Mouse (Mus musculus) heart, embryonic 10.5 days (tissue): ENCODE results near the gene Pkdrej. TPM values are rescaled to one million over a fixed set of nuclear protein-coding genes. Genes with fewer than 3 reads are reported as not detected.

Experiments
- DNase-seq: peaks from one replicate; pipeline ENCODE4 v3.0.0-alpha.2; 2017; ENCODE audit warnings: low spot score
- H3K27ac ChIP-seq: fragments of 300-500 bp; sonication (generic); 2 replicates; pipeline ENCODE4 v1.5.1; 2016; ENCODE audit warnings: mild to moderate bottlenecking
- H3K27me3 ChIP-seq: fragments of 300-500 bp; sonication (generic); 2 replicates; pipeline ENCODE4 v1.6.1; 2016; ENCODE audit warnings: mild to moderate bottlenecking; ENCODE audit not compliant: poor library complexity, insufficient read depth, severe bottlenecking
- H3K36me3 ChIP-seq: fragments of 300-500 bp; sonication (generic); 2 replicates; pipeline ENCODE4 v1.6.1; 2016; ENCODE audit warnings: mild to moderate bottlenecking, moderate library complexity
- H3K4me1 ChIP-seq: fragments of 300-500 bp; sonication (generic); 2 replicates; pipeline ENCODE4 v1.6.1; 2016; ENCODE audit warnings: mild to moderate bottlenecking
- H3K4me3 ChIP-seq: fragments of 300-500 bp; sonication (generic); 2 replicates; pipeline ENCODE4 v1.5.1; 2016; ENCODE audit warnings: mild to moderate bottlenecking, moderate library complexity
- H3K9me3 ChIP-seq: fragments of 300-500 bp; sonication (generic); 2 replicates; pipeline ENCODE4 v1.6.1; 2016; ENCODE audit warnings: mild to moderate bottlenecking, moderate library complexity
- WGBS: fragments of 180-500 bp; shearing (Covaris S2); methylation state at CpG from one replicate; pipeline ENCODE4 v1.1.7; 2016; 5-methylcytosine and 5-hydroxymethylcytosine counted together
- polyA plus RNA-seq: library from polyadenylated mRNA; unstranded; fragments of >200 nt; fragmentation: Nextera tagmentation; extraction: Ambion mirVana; gene quantifications from 2 replicates; pipeline ENCODE4 v1.2.1, GENCODE M21; 2016

Gene Pkdrej
- polyA plus RNA-seq, 1 experiment from 2014 or later: 0.13 TPM

GRCm38 (mm10) chr15:85831954-85832590 lies 10.5 kb upstream of the Pkdrej start, which contains the start of gene Ttc38:
Ttc38 (plus strand) TSS chr15:85832306.
- peaks cover 18% of the 10 kb centered on the region for H3K4me1 ChIP-seq
- 2% methylated on average over 27 of the region's 27 CpGs for WGBS
- peak within 1 kb of the TSS; percentile 78 for H3K4me3 ChIP-seq
- H3K36me3 ChIP-seq: no peaks in the 10 kb centered on the region
- no peaks in the 10 kb centered on the region for H3K27me3 ChIP-seq
- peak; percentile 91 for DNase-seq
- H3K27ac ChIP-seq: peak within 1 kb of the TSS; percentile 84
- H3K9me3 ChIP-seq: no peaks in the 10 kb centered on the region

GRCm38 (mm10) chr15:85829470-85829869 lies 7.9 kb upstream of the Pkdrej start:
- H3K4me3 ChIP-seq: no peak overlapping the region
- peaks cover 25% of the 10 kb centered on the region for H3K4me1 ChIP-seq
- H3K27me3 ChIP-seq: no peaks in the 10 kb centered on the region
- H3K36me3 ChIP-seq: no peaks in the 10 kb centered on the region
- WGBS: 74% methylated on average over 5 of the region's 5 CpGs
- no peak for DNase-seq
- H3K27ac ChIP-seq: no peak overlapping the region
- no peaks in the 10 kb centered on the region for H3K9me3 ChIP-seq

- Histone ChIP-seq H3K27ac (no peak overlapping the region), H3K4me3 (no peak overlapping the region), H3K36me3 (no peaks in the 10 kb centered on the region), H3K27me3 (no peaks in the 10 kb centered on the region), H3K4me1 (peaks cover 25% of the 10 kb centered on the region), H3K9me3 (no peaks in the 10 kb centered on the region)
- DNase-seq: no peak
- 82% methylated on average over 4 of the region's 4 CpGs for WGBS
Observed at GRCm38 (mm10) chr15:85828071-85828470, 6.5 kb upstream of the Pkdrej start.

GRCm38 (mm10) chr15:85826676-85827075 lies 5.1 kb upstream of the Pkdrej start:
- peaks cover 19% of the 10 kb centered on the region for H3K4me1 ChIP-seq
- 44% methylated on average over 5 of the region's 5 CpGs for WGBS
- H3K9me3 ChIP-seq: no peaks in the 10 kb centered on the region
- H3K4me3 ChIP-seq: no peak overlapping the region
- H3K27me3 ChIP-seq: peaks cover 8% of the 10 kb centered on the region; the same call in 1 of the 2 replicates
- no peak for DNase-seq
- H3K27ac ChIP-seq: no peak overlapping the region
- H3K36me3 ChIP-seq: no peaks in the 10 kb centered on the region

- no peak for DNase-seq
- WGBS: 13% methylated on average over 4 of the region's 4 CpGs
- Histone ChIP-seq H3K4me3 (peak overlapping the region; percentile 78), H3K36me3 (no peaks in the 10 kb centered on the region), H3K27ac (peak overlapping the region; percentile 89), H3K27me3 (peaks cover 38% of the 10 kb centered on the region), H3K4me1 (peaks cover 19% of the 10 kb centered on the region), H3K9me3 (no peaks in the 10 kb centered on the region)
Observed at GRCm38 (mm10) chr15:85822011-85822359, 451 bp upstream of the Pkdrej start.

- peaks cover 8% of the 10 kb centered on the region for H3K4me1 ChIP-seq
- H3K36me3 ChIP-seq: no peaks in the 10 kb centered on the region
- no peak for DNase-seq
- H3K9me3 ChIP-seq: no peaks in the 10 kb centered on the region
- no peak overlapping the region for H3K4me3 ChIP-seq
- peaks cover 3% of the 10 kb centered on the region for H3K27me3 ChIP-seq
- no peak overlapping the region for H3K27ac ChIP-seq
- WGBS: 64% methylated on average over 10 of the region's 10 CpGs
Observed at GRCm38 (mm10) chr15:85813428-85813827, 8.1 kb downstream of the Pkdrej start.

- H3K27me3 ChIP-seq: no peaks in the 10 kb centered on the region
- H3K4me3 ChIP-seq: peak within 1 kb of the TSS; percentile 86
- peak within 1 kb of the TSS; percentile 95 for H3K27ac ChIP-seq
- 3% methylated on average over 36 of the region's 36 CpGs for WGBS
- H3K36me3 ChIP-seq: peaks cover 9% of the 10 kb centered on the region; the same call in 1 of the 2 replicates
- peaks cover 8% of the 10 kb centered on the region for H3K4me1 ChIP-seq
- peak; percentile 98 for DNase-seq
- H3K9me3 ChIP-seq: no peaks in the 10 kb centered on the region
Observed at GRCm38 (mm10) chr15:85811535-85812277, 9.8 kb downstream of the Pkdrej start, which contains the start of gene Cdpf1. Cdpf1 (minus strand) TSS chr15:85811697.

GRCm38 (mm10) chr15:85810806-85811521 lies 10.6 kb downstream of the Pkdrej start:
- peak overlapping the region; percentile 95 for H3K27ac ChIP-seq
- DNase-seq: no peak
- no peaks in the 10 kb centered on the region for H3K27me3 ChIP-seq
- H3K4me1 ChIP-seq: peaks cover 8% of the 10 kb centered on the region
- H3K9me3 ChIP-seq: no peaks in the 10 kb centered on the region
- H3K4me3 ChIP-seq: peak overlapping the region; percentile 86
- 5% methylated on average over 36 of the region's 36 CpGs for WGBS
- H3K36me3 ChIP-seq: peaks cover 9% of the 10 kb centered on the region; the same call in 1 of the 2 replicates

GRCm38 (mm10) chr15:85810462-85810805 lies 11.1 kb downstream of the Pkdrej start:
- 61% methylated on average over 5 of the region's 5 CpGs for WGBS
- Histone ChIP-seq H3K9me3 (no peaks in the 10 kb centered on the region), H3K4me1 (peaks cover 8% of the 10 kb centered on the region), H3K4me3 (peak overlapping the region; percentile 86), H3K36me3 (peaks cover 9% of the 10 kb centered on the region; the same call in 1 of the 2 replicates), H3K27ac (peak overlapping the region; percentile 95), H3K27me3 (no peaks in the 10 kb centered on the region)
- DNase-seq: no peak

- DNase-seq: no peak
- H3K27ac ChIP-seq: no peak overlapping the region
- peaks cover 8% of the 10 kb centered on the region for H3K4me1 ChIP-seq
- H3K4me3 ChIP-seq: no peak overlapping the region
- no peaks in the 10 kb centered on the region for H3K9me3 ChIP-seq
- H3K36me3 ChIP-seq: peaks cover 9% of the 10 kb centered on the region; the same call in 1 of the 2 replicates
- H3K27me3 ChIP-seq: no peaks in the 10 kb centered on the region
- WGBS: 83% methylated on average over 12 of the region's 12 CpGs
Observed at GRCm38 (mm10) chr15:85809091-85809490, 12.4 kb downstream of the Pkdrej start.

- H3K36me3 ChIP-seq: peaks cover 9% of the 10 kb centered on the region; the same call in 1 of the 2 replicates
- no peak overlapping the region for H3K4me3 ChIP-seq
- no peak for DNase-seq
- H3K9me3 ChIP-seq: no peaks in the 10 kb centered on the region
- H3K27ac ChIP-seq: no peak overlapping the region
- peaks cover 8% of the 10 kb centered on the region for H3K4me1 ChIP-seq
- 64% methylated on average over 8 of the region's 8 CpGs for WGBS
- no peaks in the 10 kb centered on the region for H3K27me3 ChIP-seq
Observed at GRCm38 (mm10) chr15:85808434-85808833, 13.1 kb downstream of the Pkdrej start.

GRCm38 (mm10) chr15:85808031-85808430 lies 13.5 kb downstream of the Pkdrej start:
- Histone ChIP-seq H3K27ac (no peak overlapping the region), H3K4me3 (no peak overlapping the region), H3K36me3 (peaks cover 9% of the 10 kb centered on the region; the same call in 1 of the 2 replicates), H3K4me1 (peaks cover 8% of the 10 kb centered on the region), H3K27me3 (no peaks in the 10 kb centered on the region), H3K9me3 (no peaks in the 10 kb centered on the region)
- 79% methylated on average over 6 of the region's 6 CpGs for WGBS
- DNase-seq: no peak

GRCm38 (mm10) chr15:85807404-85807803 lies 14.1 kb downstream of the Pkdrej start:
- no peak for DNase-seq
- Histone ChIP-seq H3K36me3 (peaks cover 9% of the 10 kb centered on the region; the same call in 1 of the 2 replicates), H3K4me1 (peaks cover 8% of the 10 kb centered on the region), H3K4me3 (no peak overlapping the region), H3K27ac (no peak overlapping the region), H3K9me3 (no peaks in the 10 kb centered on the region), H3K27me3 (no peaks in the 10 kb centered on the region)
- WGBS: 83% methylated on average over 4 of the region's 4 CpGs
